Mouse (Mus musculus) left cerebral cortex, adult 8-10 months (tissue): ENCODE results near the gene Dnmt3a. TPM values are rescaled to one million over a fixed set of nuclear protein-coding genes. Genes with fewer than 3 reads are reported as not detected.

ENCODE experiments used
- DNase-seq, 2 experiments: peaks; one replicate each; pipeline ENCODE4 v3.0.0; 2022; ENCODE audit warnings: low spot score in 2 of 2
- total RNA-seq, 4 experiments: library from RNA; stranded (reverse); gene quantifications; 2 replicates each; pipeline ENCODE4 v1.2.4; 2022

Dnmt3a gene
- total RNA-seq, 4 experiments from 2014 or later: 101 to 108 (median 103) TPM

GRCm38 (mm10) chr12:3852521-3852920 is 46.7 kb downstream of the Dnmt3a start:
- no peak for DNase-seq

- DNase-seq: no peak
Observed at GRCm38 (mm10) chr12:3854419-3854818, 48.6 kb downstream of the Dnmt3a start.

GRCm38 (mm10) chr12:3855762-3856501 is 50.1 kb downstream of the Dnmt3a start:
- DNase-seq: peak in 1 of 2 experiments; percentile 68

GRCm38 (mm10) chr12:3856748-3857147 is 50.9 kb downstream of the Dnmt3a start:
- no peak for DNase-seq

- DNase-seq: no peak
Observed at GRCm38 (mm10) chr12:3857231-3857630, 51.4 kb downstream of the Dnmt3a start.

GRCm38 (mm10) chr12:3857773-3858172 is 52.0 kb downstream of the Dnmt3a start:
- no peak for DNase-seq

GRCm38 (mm10) chr12:3858754-3859153 is 52.9 kb downstream of the Dnmt3a start:
- no peak for DNase-seq

GRCm38 (mm10) chr12:3859545-3859944 is 53.7 kb downstream of the Dnmt3a start:
- DNase-seq: no peak

GRCm38 (mm10) chr12:3860005-3860404 is 54.2 kb downstream of the Dnmt3a start:
- DNase-seq: no peak

- no peak for DNase-seq
Observed at GRCm38 (mm10) chr12:3861665-3862228, 55.9 kb downstream of the Dnmt3a start.

- DNase-seq: no peak
Observed at GRCm38 (mm10) chr12:3862253-3862652, 56.4 kb downstream of the Dnmt3a start.

- no peak for DNase-seq
Observed at GRCm38 (mm10) chr12:3864208-3864607, 58.4 kb downstream of the Dnmt3a start.

GRCm38 (mm10) chr12:3865594-3865993 is 59.8 kb downstream of the Dnmt3a start:
- no peak for DNase-seq

- no peak for DNase-seq
Observed at GRCm38 (mm10) chr12:3866654-3867370, 61.0 kb downstream of the Dnmt3a start.

GRCm38 (mm10) chr12:3868115-3868514 is 62.3 kb downstream of the Dnmt3a start:
- DNase-seq: no peak

GRCm38 (mm10) chr12:3868676-3869458 is 63.1 kb downstream of the Dnmt3a start:
- DNase-seq: peak in 1 of 2 experiments; percentile 52

GRCm38 (mm10) chr12:3870024-3870423 is 64.2 kb downstream of the Dnmt3a start:
- no peak for DNase-seq

GRCm38 (mm10) chr12:3870859-3871462 is 65.2 kb downstream of the Dnmt3a start:
- no peak for DNase-seq

- peak in 1 of 2 experiments; percentile 78 for DNase-seq
Observed at GRCm38 (mm10) chr12:3871637-3872036, 65.8 kb downstream of the Dnmt3a start.

- no peak for DNase-seq
Observed at GRCm38 (mm10) chr12:3872410-3873230, 66.8 kb downstream of the Dnmt3a start.
